Mouse (Mus musculus) stomach, postnatal 0 days (tissue): Measurements from ENCODE around the gene Zfhx3.

ENCODE experiments used
- CTCF ChIP-seq: IDR thresholded peaks from 2 replicates; pipeline ENCODE4 v1.5.1; 2016; ENCODE audit warnings: antibody characterized with exemption, low read depth, mild to moderate bottlenecking, moderate library complexity
- EP300 ChIP-seq: optimal IDR thresholded peaks from 2 replicates; pipeline ENCODE3; 2016; ENCODE audit warnings: antibody characterized with exemption

GRCm38 (mm10) chr8:108072853-108073252 lies 130.4 kb downstream of the Zfhx3 start:
- no peak for TF ChIP-seq CTCF
- no peak for TF ChIP-seq EP300
